Mouse (Mus musculus) hindbrain, postnatal 0 days (tissue): Measurements from ENCODE around the gene Ubxn6. TPM values are rescaled to one million over a fixed set of nuclear protein-coding genes. Genes with fewer than 3 reads are reported as not detected.

ENCODE experiments used
- ATAC-seq: fragments of 200-750 bp; cut with Nextera tagmentation; 2 replicates; pipeline ENCODE4 v1.8.0; 2017; ENCODE audit warnings: mild to moderate bottlenecking, moderate TSS enrichment, moderate library complexity
- DNase-seq: peaks from one replicate; pipeline ENCODE4 v3.0.0-alpha.2; 2015; ENCODE audit warnings: low spot score
- H3K27ac ChIP-seq: fragments of 300-500 bp; sonication (generic); 2 replicates; pipeline ENCODE4 v1.5.1; 2014; ENCODE audit warnings: mild to moderate bottlenecking
- H3K27me3 ChIP-seq: fragments of 300-500 bp; sonication (generic); 2 replicates; pipeline ENCODE4 v1.6.1; 2014; ENCODE audit warnings: low read length, mixed read lengths; ENCODE audit not compliant: insufficient read depth
- H3K36me3 ChIP-seq: fragments of 300-500 bp; sonication (generic); 2 replicates; pipeline ENCODE4 v1.6.1; 2014; ENCODE audit warnings: low read length, mixed read lengths; ENCODE audit not compliant: insufficient read depth
- H3K4me1 ChIP-seq: fragments of 300-500 bp; sonication (generic); 2 replicates; pipeline ENCODE4 v1.6.1; 2014; ENCODE audit warnings: antibody characterized with exemption, low read length, mixed read lengths; ENCODE audit not compliant: insufficient read depth
- H3K4me2 ChIP-seq: fragments of 300-500 bp; sonication (generic); 2 replicates; pipeline ENCODE4 v1.6.1; 2014; ENCODE audit warnings: low read depth, mild to moderate bottlenecking, low read length, moderate library complexity, mixed read lengths
- H3K4me3 ChIP-seq: fragments of 300-500 bp; sonication (generic); 2 replicates; pipeline ENCODE4 v1.5.1; 2014; ENCODE audit warnings: low read length
- H3K9ac ChIP-seq: fragments of 300-500 bp; sonication (generic); replicated peaks from 2 replicates; pipeline ENCODE4 v1.6.1; 2014; ENCODE audit warnings: mild to moderate bottlenecking, low read length, moderate library complexity, mixed read lengths
- H3K9me3 ChIP-seq: fragments of 300-500 bp; sonication (generic); 2 replicates; pipeline ENCODE4 v1.6.1; 2016; ENCODE audit warnings: low read length, mixed read lengths
- CTCF ChIP-seq: IDR thresholded peaks from 2 replicates; pipeline ENCODE4 v1.5.1; 2016; ENCODE audit warnings: antibody characterized with exemption, control low read depth, low read depth
- WGBS: fragments of 180-500 bp; shearing (Covaris S2); extraction: QIAGEN DNeasy Blood & Tissue Kit; methylation state at CpG from one replicate; pipeline ENCODE4 v1.1.7; 2014; 5-methylcytosine and 5-hydroxymethylcytosine counted together
- polyA plus RNA-seq: library from polyadenylated mRNA; unstranded; fragments of >200 nt; fragmentation: Nextera tagmentation; extraction: Ambion mirVana; gene quantifications from 2 replicates; pipeline ENCODE4 v1.2.1, GENCODE M21; 2015
- total RNA-seq: library from RNA; depleted of rRNA; stranded (reverse); fragments of >200 nt; gene quantifications from 2 replicates; pipeline ENCODE4 v1.2.3, GENCODE M21; 2014

Gene Ubxn6
- total and polyA plus RNA-seq, 2 experiments from 2014 or later: 75.2 to 111 TPM

DNA sequence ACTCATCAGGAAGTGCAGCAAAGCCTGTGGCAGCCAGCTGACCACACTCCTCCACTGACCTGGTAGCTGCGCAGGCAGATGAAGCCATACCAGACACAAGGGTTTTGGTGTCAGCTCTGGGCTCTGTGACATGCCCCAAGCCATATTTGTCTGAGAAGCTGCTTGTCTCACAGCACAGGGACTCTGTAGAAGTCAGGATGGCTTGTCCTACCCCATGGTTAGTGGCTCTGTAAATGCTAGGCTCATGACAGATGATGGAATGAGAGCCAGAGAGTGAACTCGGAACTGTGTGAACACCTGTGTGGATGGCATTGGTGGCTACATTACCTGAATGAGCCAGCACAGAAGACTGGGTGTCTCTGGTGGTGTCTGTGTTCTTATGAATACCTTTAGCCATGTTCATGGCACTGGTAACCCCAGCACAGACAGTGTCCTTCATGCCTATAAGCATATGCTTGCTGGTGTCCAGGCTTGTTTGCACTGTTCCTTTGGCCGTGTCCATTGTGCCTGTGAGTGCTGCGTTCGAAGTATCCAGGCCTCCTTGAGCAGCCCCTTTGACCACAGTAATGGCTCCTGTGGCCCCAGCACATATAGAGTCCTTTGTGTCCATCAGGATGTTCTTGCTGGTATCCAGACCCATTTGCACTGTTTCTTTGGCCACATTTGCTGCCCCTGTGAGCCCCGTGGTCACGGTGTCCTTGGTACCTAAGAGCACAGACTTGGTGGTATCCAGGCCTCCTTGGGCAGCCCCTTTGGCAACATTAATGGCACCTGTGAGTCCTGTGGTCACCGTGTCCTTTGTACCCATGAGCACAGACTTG, 28.8 kb upstream of the Ubxn6 start:
- Histone ChIP-seq H3K4me1 (no peaks in the 10 kb centered on the region), H3K36me3 (peaks cover 40% of the 10 kb centered on the region), H3K4me3 (no peak overlapping the region), H3K27me3 (no peaks in the 10 kb centered on the region), H3K9me3 (no peaks in the 10 kb centered on the region), H3K27ac (no peak overlapping the region), H3K4me2 (no peak overlapping the region), H3K9ac (no peak overlapping the region)
- no peak for ATAC-seq
- TF ChIP-seq CTCF: no peak
- WGBS: 94% methylated on average over 8 of the region's 8 CpGs
- DNase-seq: no peak

DNA sequence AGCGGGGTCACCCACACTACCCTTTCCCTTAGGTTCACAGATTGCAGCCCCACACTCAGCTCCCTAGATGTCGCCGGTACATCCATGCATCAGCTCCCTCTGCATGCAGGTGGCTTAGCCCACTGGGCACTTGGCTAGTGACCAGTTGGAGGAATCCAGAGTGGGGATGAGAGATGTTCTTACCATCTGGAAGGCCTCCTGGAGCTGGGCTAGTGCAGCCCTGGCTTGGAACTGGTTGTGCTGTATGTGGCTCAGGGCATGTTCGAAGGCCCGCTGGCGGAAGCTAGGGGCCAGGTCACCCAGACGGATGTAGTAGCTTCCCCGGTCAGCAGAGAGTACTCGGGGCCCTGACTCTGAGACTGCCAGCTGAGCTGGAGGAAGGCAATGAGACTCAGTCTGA, 28.1 kb upstream of the Ubxn6 start:
- TF ChIP-seq CTCF: no peak

DNA sequence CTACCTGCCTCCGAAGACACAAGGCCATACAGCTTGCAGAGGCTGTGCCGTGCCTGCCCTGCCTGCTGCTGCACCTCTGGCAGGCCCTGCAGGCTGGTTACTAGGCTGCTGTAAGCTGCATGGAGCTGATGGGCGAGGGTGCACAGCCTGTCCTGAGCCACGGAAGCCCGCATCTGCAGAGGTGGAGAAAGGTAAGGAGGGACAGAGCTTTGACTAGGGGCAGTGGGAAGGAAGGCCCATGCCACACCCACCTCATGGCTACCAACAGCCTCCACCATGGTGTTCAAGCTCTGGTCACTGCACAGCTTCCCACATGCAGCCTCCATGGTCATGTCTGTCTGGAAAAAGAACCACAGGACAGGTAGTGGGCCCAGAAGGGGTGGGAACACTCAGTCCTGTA, 27.3 kb upstream of the Ubxn6 start:
- no peak for TF ChIP-seq CTCF
- H3K27ac ChIP-seq: no peak overlapping the region
- WGBS: 90% methylated on average over 5 of the region's 5 CpGs
- H3K4me1 ChIP-seq: no peaks in the 10 kb centered on the region
- no peaks in the 10 kb centered on the region for H3K9me3 ChIP-seq
- no peak overlapping the region for H3K4me3 ChIP-seq
- DNase-seq (no peak), ATAC-seq (no peak)
- peaks cover 53% of the 10 kb centered on the region for H3K36me3 ChIP-seq
- H3K4me2 ChIP-seq: no peak overlapping the region
- H3K27me3 ChIP-seq: no peaks in the 10 kb centered on the region
- H3K9ac ChIP-seq: no peak overlapping the region

More for the DNA sequence above, 28.1 kb upstream of the Ubxn6 start:
- Histone ChIP-seq H3K4me2 (no peak overlapping the region), H3K9ac (no peak overlapping the region), H3K4me3 (no peak overlapping the region), H3K4me1 (no peaks in the 10 kb centered on the region), H3K36me3 (peaks cover 47% of the 10 kb centered on the region), H3K27ac (no peak overlapping the region), H3K27me3 (no peaks in the 10 kb centered on the region), H3K9me3 (no peaks in the 10 kb centered on the region)
- DNase-seq: no peak
- no peak for ATAC-seq
- WGBS: 96% methylated on average over 9 of the region's 9 CpGs

DNA sequence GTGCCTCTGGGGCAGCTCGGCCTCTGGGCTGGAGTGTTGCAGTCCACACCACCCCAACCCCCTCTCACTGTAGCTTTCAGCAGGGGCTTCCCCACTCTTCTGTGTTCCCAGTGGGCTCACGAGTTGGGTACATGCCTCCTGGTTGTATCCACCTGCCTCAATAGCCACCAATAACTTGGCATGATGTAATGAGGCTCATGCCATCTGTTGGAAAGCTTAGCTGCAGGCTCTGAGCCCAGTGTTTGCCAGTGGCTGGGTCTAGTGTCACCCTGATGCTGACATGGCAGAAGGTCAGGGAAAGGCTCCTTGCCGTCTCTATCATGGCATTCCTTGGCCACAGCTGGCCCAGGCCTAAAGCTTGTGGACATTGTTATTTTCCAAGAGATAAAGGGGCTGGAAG, 26.0 kb upstream of the Ubxn6 start:
- no peak overlapping the region for H3K9ac ChIP-seq
- 89% methylated on average over 3 of the region's 3 CpGs for WGBS
- ATAC-seq (no peak), DNase-seq (no peak)
- H3K4me1 ChIP-seq: no peaks in the 10 kb centered on the region
- H3K4me3 ChIP-seq: no peak overlapping the region
- no peak for TF ChIP-seq CTCF
- no peak overlapping the region for H3K27ac ChIP-seq
- H3K4me2 ChIP-seq: no peak overlapping the region
- H3K27me3 ChIP-seq: no peaks in the 10 kb centered on the region
- peaks cover 66% of the 10 kb centered on the region for H3K36me3 ChIP-seq
- H3K9me3 ChIP-seq: no peaks in the 10 kb centered on the region

DNA sequence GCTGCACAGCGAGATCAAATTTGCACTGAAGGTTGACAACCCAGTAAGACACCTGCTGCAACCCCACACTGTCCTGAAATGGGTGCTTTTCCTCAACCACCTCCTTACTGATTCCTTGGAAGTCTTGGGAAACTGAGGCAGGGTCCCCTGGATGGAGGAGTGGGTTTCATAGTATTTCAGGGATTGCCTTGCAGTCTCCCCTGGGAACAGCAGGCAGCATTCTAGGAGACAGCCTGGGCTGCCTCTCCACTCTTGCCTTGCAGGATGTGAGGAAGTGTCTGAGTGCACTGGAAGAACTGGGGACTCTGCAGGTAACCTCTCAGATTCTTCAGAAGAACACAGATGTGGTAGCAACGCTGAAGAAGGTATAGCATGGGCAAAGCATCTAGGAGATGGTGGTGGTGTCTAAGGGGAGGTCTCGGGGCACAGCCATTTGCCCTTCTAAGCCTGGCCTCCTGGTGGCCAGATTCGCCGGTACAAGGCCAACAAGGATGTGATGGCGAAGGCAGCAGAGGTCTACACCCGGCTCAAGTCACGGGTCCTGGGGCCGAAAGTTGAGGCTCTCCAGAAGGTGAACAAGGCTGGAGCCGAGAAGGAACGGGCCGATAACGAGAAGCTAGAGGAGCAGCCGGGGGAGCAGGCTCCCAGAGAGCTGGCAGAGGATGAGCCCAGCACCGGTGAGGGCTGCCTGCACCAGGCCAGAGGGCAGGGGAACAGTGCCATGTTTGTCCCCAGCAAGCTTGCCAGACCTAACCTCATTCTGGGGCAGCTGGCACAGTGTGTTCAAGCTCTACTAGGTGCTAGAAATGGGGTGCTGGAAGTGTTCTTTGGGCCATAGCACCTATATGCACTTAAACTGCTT, 24.1 kb upstream of the Ubxn6 start:
- 92% methylated on average over 15 of the region's 15 CpGs for WGBS
- Histone ChIP-seq H3K4me3 (no peak overlapping the region), H3K4me2 (no peak overlapping the region), H3K4me1 (no peaks in the 10 kb centered on the region), H3K27me3 (no peaks in the 10 kb centered on the region), H3K9ac (no peak overlapping the region), H3K9me3 (no peaks in the 10 kb centered on the region), H3K27ac (no peak overlapping the region), H3K36me3 (peaks cover 69% of the 10 kb centered on the region)
- ATAC-seq (no peak), DNase-seq (no peak)
- peak; percentile 30 for TF ChIP-seq CTCF

DNA sequence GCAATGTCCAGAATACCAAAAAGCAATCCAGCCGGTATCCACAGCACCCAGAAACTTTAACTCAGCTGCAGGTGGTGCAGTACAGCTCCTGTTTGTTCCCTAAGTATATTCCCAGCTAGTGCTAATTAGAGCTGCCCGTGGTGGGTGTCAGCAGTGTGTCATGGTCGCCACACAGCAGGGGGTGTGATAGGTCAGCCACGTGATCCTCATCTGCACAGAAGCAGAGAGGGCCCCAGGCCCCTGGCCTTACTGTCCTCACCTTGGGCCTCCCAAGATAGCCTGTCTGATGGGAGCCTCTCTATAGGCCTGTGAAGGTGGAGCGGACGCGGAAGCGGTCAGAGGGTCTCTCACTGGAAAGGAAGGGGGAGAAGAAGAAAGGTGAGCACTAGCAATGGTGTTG, 23.4 kb upstream of the Ubxn6 start:
- no peak for ATAC-seq
- DNase-seq: no peak
- H3K27ac ChIP-seq: no peak overlapping the region
- no peak overlapping the region for H3K9ac ChIP-seq
- TF ChIP-seq CTCF: no peak
- H3K36me3 ChIP-seq: peaks cover 69% of the 10 kb centered on the region
- H3K9me3 ChIP-seq: no peaks in the 10 kb centered on the region
- no peak overlapping the region for H3K4me3 ChIP-seq
- 92% methylated on average over 8 of the region's 8 CpGs for WGBS
- no peaks in the 10 kb centered on the region for H3K27me3 ChIP-seq
- no peak overlapping the region for H3K4me2 ChIP-seq
- no peaks in the 10 kb centered on the region for H3K4me1 ChIP-seq
